Mouse (Mus musculus) G1E (cell line): ENCODE measurements around the gene Jdp2.

Experiments used
- CTCF ChIP-seq: IDR thresholded peaks from 2 replicates; pipeline ENCODE4 v1.5.1; 2012; ENCODE audit warnings: low read depth, low read length, inconsistent platforms, mixed read lengths
- GATA1 ChIP-seq: IDR thresholded peaks from 2 replicates; pipeline ENCODE4 v1.6.1; 2012; ENCODE audit warnings: borderline replicate concordance, low read length, inconsistent platforms, mixed read lengths
- TAL1 ChIP-seq: conservative IDR thresholded peaks from 2 replicates; pipeline ENCODE4 v1.6.1; 2012; ENCODE audit warnings: low read depth, low read length, inconsistent platforms, mixed read lengths

DNA sequence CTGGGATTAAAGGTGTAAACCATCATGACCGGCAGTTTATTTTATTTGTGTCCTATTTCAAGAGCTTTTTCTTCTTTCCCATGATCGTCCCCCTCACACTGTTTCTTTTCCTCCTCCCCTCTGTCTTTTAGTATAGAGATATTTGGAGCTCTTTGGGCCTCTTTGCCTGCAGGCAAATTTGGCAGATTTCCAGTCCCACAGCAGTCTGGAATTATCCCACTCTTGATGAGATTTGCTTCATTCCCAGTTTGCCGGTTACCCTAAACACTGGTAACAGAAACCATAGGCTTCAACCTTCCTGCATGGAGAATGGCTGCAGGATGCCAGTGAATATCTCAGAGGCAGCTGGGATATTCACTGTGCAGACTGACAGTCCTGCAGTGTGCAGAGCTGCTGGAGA is 69.9 kb downstream of the Jdp2 start:
- TF ChIP-seq CTCF (no peak), GATA1 (no peak), TAL1 (no peak)
